In genomic region chr11:87443373-87443883, GRCm38 (mm10) we compare ENCODE assay signal across 8 mouse cellular contexts. TPM values are rescaled to one million over a fixed set of nuclear protein-coding genes. Genes with fewer than 3 reads are reported as not detected.
DNase-seq lines count a peak whose midpoint lies in the region; ATAC-seq and TF ChIP-seq lines count a peak whose summit lies in the region.

No protein-coding gene starts in this region.

- H3K9me3 ChIP-seq in liver, embryonic 12.5 days (replicated peaks), result no peaks in the 10 kb centered on the region

- H3K27me3 ChIP-seq in heart, adult 2 months (ENCODE audit: control insufficient read depth, insufficient read depth, low read length), result no peaks in the 10 kb centered on the region
- H3K27me3 ChIP-seq in liver, embryonic 12.5 days (replicated peaks), result no peaks in the 10 kb centered on the region; the same call in none of the 2 replicates
- H3K27me3 ChIP-seq in myocyte (ENCODE audit: control insufficient read depth, insufficient read depth, insufficient read length), result no peaks in the 10 kb centered on the region

- H3K9ac ChIP-seq in heart, adult 2 months (ENCODE audit: low read depth, low read length), result peak overlapping the region; percentile 48
- H3K9ac ChIP-seq in liver, embryonic 12.5 days, result no peak overlapping the region

- DNase-seq in spleen, postnatal 14 days (ENCODE audit: low spot score in 2 of 2), result peak; percentile 34 to 65
- no peak for DNase-seq in spleen, adult 18-20 months
- peak; percentile 83 for DNase-seq in embryo, embryonic 10 days (ENCODE audit: low spot score)
- DNase-seq in heart, adult 2 months, result peak in 1 of 2 experiments; percentile 55
- peak; percentile 83 for DNase-seq in kidney, adult 9 months
- DNase-seq in testis, postnatal 10 days (ENCODE audit: low spot score), result peak; percentile 60

- H3ac ChIP-seq in myocyte (ENCODE audit: control insufficient read depth, insufficient read length), result no peak overlapping the region

- peak overlapping the region; percentile 1; the same call in 1 of the 2 replicates for H3K4me3 ChIP-seq in heart, adult 2 months
- H3K4me3 ChIP-seq in liver, embryonic 12.5 days, result no peak overlapping the region
- H3K4me3 ChIP-seq in myocyte, result no peak overlapping the region

- H3K36me3 ChIP-seq in heart, adult 2 months (ENCODE audit: control insufficient read depth, insufficient read depth, low read length), result peaks cover 2% of the 10 kb centered on the region; the same call in 1 of the 2 replicates
- H3K36me3 ChIP-seq in liver, embryonic 12.5 days, result no peaks in the 10 kb centered on the region
- no peaks in the 10 kb centered on the region for H3K36me3 ChIP-seq in myocyte (ENCODE audit: control insufficient read depth, insufficient read depth)

- TF ChIP-seq POLR2A in heart, adult 2 months (IDR thresholded peaks at IDR 0.05; ENCODE audit: insufficient read depth, low read depth, low read length), result no peak
- no peak for TF ChIP-seq POLR2A in myocyte (IDR thresholded peaks at IDR 0.05; ENCODE audit: insufficient read length, low read depth)

- H3K4me2 ChIP-seq in liver, embryonic 12.5 days, result no peak overlapping the region; the same call in 1 of the 2 replicates
- H3K4me2 ChIP-seq in myocyte (ENCODE audit: low read depth), result no peak overlapping the region

- intact Hi-C loops in heart, adult 2 months (cut with DNase I), result loop anchor here (2.0 kb wide), 1 partner anchor 17 kb away; no protein-coding TSS in a partner anchor

- TF ChIP-seq EP300 in heart, adult 2 months (IDR thresholded peaks at IDR 0.05; ENCODE audit: insufficient read depth, low read depth, low read length), result no peak

- TF ChIP-seq CTCF in heart, adult 2 months (IDR thresholded peaks at IDR 0.05), result no peak

- 0% methylated on average over 5 of the region's 5 CpGs for WGBS in heart, adult 2 months
- WGBS in liver, embryonic 12.5 days (ENCODE audit: insufficient replicate concordance), result 0% methylated on average over 5 of the region's 5 CpGs

- no peaks in the 10 kb centered on the region; the same call in 1 of the 2 replicates for H3K4me1 ChIP-seq in heart, adult 2 months (ENCODE audit: control insufficient read depth, insufficient read depth, low read length)
- peaks cover 30% of the 10 kb centered on the region for H3K4me1 ChIP-seq in liver, embryonic 12.5 days

- H3K79me2 ChIP-seq in heart, adult 2 months (replicated peaks; ENCODE audit: control insufficient read depth, insufficient read depth, low read length), result no peaks in the 10 kb centered on the region
- no peaks in the 10 kb centered on the region for H3K79me2 ChIP-seq in myocyte (ENCODE audit: control insufficient read depth, insufficient read depth)

- no peak for ATAC-seq in liver, embryonic 12.5 days

- peak overlapping the region; percentile 50 for H3K27ac ChIP-seq in heart, adult 2 months
- H3K27ac ChIP-seq in liver, embryonic 12.5 days, result peak overlapping the region; percentile 78

TF ChIP-seq in myocyte, 11 proteins besides CTCF, POLR2A, EP300 and RAD21:
- TF ChIP-seq CEBPB (IDR thresholded peaks at IDR 0.05; ENCODE audit: insufficient read depth, poor library complexity, severe bottlenecking) (peak; percentile 47; the same call in 1 of the 2 replicates), REST (IDR thresholded peaks at IDR 0.05; ENCODE audit: insufficient read depth, insufficient read length) (no peak), USF1 (IDR thresholded peaks at IDR 0.05; ENCODE audit: low read depth) (peak; percentile 63)

RNA-seq across cellular contexts. Expression of gene Tex14, which starts 38.6 kb away (rescaled TPM):
- total RNA-seq in heart, adult 2 months (2021), result under 1 TPM in 1 of 2 experiments, not detected in 1; 0.23 TPM
- polyA plus RNA-seq in heart, adult 2 months (2012; rRNA removed), result 0.08 and 0.35 TPM in 2 replicates
- not detected in 2 replicates for polyA plus RNA-seq in liver, embryonic 12.5 days (2016; fragmentation: Nextera tagmentation; extraction: Ambion mirVana)
- polyA plus RNA-seq in myocyte (2012; fragmentation: generic; extraction: Trizol), result 0.13 TPM

RNA-seq across cellular contexts. Expression of gene Rad51c, which starts 38.7 kb away (rescaled TPM):
- 1 to 10 TPM in 1 of 2 experiments, under 1 TPM in 1; 0.89 to 1.7 TPM for total RNA-seq in heart, adult 2 months (2021)
- 0.35 and 0.97 TPM in 2 replicates for polyA plus RNA-seq in heart, adult 2 months (2012; rRNA removed)
- polyA plus RNA-seq in liver, embryonic 12.5 days (2016; fragmentation: Nextera tagmentation; extraction: Ambion mirVana), result 5.0 and 5.9 TPM in 2 replicates
- polyA plus RNA-seq in myocyte (2012; fragmentation: generic; extraction: Trizol), result 3.5 TPM

Comparison
In these comparisons a context has a peak if more than half of its experiments do, and no peak if none do; other contexts are left out.
1. DNase-seq: peak in spleen, postnatal 14 days (2 of 2), embryo, embryonic 10 days (single experiment), kidney, adult 9 months (single experiment) and testis, postnatal 10 days (single experiment); none in spleen, adult 18-20 months (0 of 2).